Mouse (Mus musculus): ENCODE data around the gene Slc30a5. TPM values are rescaled to one million over a fixed set of nuclear protein-coding genes. Genes with fewer than 3 reads are reported as not detected.
A peak's percentile ranks its signal among the peaks of the same experiment; 100 is the strongest.

Gene Slc30a5
- polyA plus RNA-seq, 1 experiment: 20.9 TPM

DNA sequence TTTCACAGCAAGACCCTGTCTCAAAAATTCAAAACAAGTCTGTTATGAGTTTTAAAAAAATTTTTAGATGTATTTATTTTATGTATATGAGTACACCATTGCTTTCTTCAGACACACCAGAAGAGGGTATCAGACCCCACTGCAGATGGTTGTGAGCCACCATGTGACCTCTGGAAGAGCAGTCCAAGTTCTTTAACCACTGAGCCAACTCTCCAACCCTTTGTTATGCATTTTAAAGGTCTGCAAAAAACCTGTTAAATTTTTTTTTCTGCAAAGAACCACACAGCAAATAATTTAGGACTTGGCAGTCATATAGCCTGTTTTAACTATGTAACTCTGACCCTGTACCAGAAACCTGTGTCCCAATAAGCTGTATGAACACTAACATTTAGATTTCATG lies 58.5 kb downstream of the Slc30a5 start:
- H3K27me3 ChIP-seq (ENCODE audit: control insufficient read depth, insufficient read depth, insufficient read length): no peaks in the 10 kb centered on the region
- peak overlapping the region; percentile 89 for H3K4me2 ChIP-seq (ENCODE audit: low read depth)
- peaks cover 6% of the 10 kb centered on the region for H3K79me2 ChIP-seq (ENCODE audit: control insufficient read depth, insufficient read depth)
- peaks cover 7% of the 10 kb centered on the region for H3K36me3 ChIP-seq (ENCODE audit: control insufficient read depth, insufficient read depth)
- peak overlapping the region; percentile 67 for H3K4me3 ChIP-seq
- no peak for TF ChIP-seq MAX (IDR thresholded peaks at IDR 0.05; ENCODE audit: low read depth)
- no peak for TF ChIP-seq REST (IDR thresholded peaks at IDR 0.05; ENCODE audit: insufficient read depth, insufficient read length)
- no peak for TF ChIP-seq USF1 (IDR thresholded peaks at IDR 0.05; ENCODE audit: low read depth)
- TF ChIP-seq MYOG (IDR thresholded peaks at IDR 0.05; ENCODE audit: control insufficient read depth in 1 of 3, insufficient read depth in 1 of 3, insufficient read length in 2 of 3, low read depth in 2 of 3): no peak
- TF ChIP-seq TCF3 (IDR thresholded peaks at IDR 0.05; ENCODE audit: insufficient read length, low read depth): no peak
- TF ChIP-seq CEBPB (IDR thresholded peaks at IDR 0.05; ENCODE audit: insufficient read depth, poor library complexity, severe bottlenecking): no peak
- TF ChIP-seq MYOD1 (IDR thresholded peaks at IDR 0.05; ENCODE audit: control insufficient read depth in 1 of 3, insufficient read length in 2 of 3, low read depth in 2 of 3): no peak
- TF ChIP-seq TCF12 (IDR thresholded peaks at IDR 0.05; ENCODE audit: insufficient read depth, poor library complexity, severe bottlenecking): no peak
- no peak for TF ChIP-seq E2F4 (IDR thresholded peaks at IDR 0.05; ENCODE audit: insufficient read depth)
- no peak for TF ChIP-seq SRF (IDR thresholded peaks at IDR 0.05; ENCODE audit: control insufficient read depth, insufficient read length, low read depth)
- no peak for TF ChIP-seq POLR2AphosphoS2 (IDR thresholded peaks at IDR 0.05; ENCODE audit: insufficient read length, low read depth)
- no peak for TF ChIP-seq POLR2A (IDR thresholded peaks at IDR 0.05; ENCODE audit: insufficient read length, low read depth)
- H3ac ChIP-seq (ENCODE audit: control insufficient read depth, insufficient read length): peak overlapping the region; percentile 11

DNA sequence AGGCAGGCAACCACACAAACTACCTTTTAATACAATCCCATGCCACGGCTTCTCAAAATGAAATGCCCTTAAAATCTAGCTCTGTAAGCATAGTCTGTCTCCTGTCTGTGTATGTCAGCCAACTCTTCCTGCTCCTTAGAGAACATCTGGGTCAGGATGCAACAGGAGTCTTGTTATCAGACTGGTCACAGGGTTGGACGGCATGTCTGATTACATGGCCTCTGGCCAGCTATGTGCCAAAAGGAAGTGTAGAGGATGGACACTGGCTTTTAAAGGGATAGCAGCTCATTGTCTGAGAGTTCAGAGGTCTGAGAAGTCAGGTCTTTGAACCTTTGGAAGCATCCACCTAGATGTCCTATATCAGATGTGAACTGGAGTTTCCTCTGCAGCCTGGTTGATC lies 77.9 kb downstream of the Slc30a5 start:
- Histone ChIP-seq H3K27me3 (ENCODE audit: control insufficient read depth, insufficient read depth, insufficient read length) (no peaks in the 10 kb centered on the region), H3ac (ENCODE audit: control insufficient read depth, insufficient read length) (no peak overlapping the region), H3K79me2 (ENCODE audit: control insufficient read depth, insufficient read depth) (no peaks in the 10 kb centered on the region), H3K4me2 (ENCODE audit: low read depth) (no peak overlapping the region), H3K36me3 (ENCODE audit: control insufficient read depth, insufficient read depth) (no peaks in the 10 kb centered on the region), H3K4me3 (no peak overlapping the region)
- TF ChIP-seq MAX (IDR thresholded peaks at IDR 0.05; ENCODE audit: low read depth) (no peak), POLR2A (IDR thresholded peaks at IDR 0.05; ENCODE audit: insufficient read length, low read depth) (no peak)

DNA sequence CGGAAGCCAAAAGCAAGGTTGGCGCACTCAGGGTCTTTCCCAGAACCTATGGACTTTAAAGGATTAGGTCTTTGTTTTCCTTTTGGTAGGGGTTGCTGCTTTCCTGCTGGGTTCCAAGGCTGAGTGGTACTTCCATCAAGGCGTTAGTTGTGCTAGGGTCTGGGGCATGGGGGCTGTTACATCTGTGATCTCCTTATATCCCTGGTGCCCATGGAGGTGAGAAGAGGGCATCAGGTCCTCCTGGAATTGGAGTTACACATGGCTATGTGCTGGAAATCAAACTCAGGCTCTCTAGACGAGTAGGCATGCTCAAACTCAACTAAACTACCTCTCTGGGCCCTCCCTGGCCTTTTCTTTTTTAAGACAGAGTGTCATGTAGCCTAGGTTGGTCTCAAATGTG lies 79.0 kb downstream of the Slc30a5 start:
- no peak for TF ChIP-seq TCF12 (IDR thresholded peaks at IDR 0.05; ENCODE audit: insufficient read depth, poor library complexity, severe bottlenecking)
- TF ChIP-seq POLR2A (IDR thresholded peaks at IDR 0.05; ENCODE audit: insufficient read length, low read depth): no peak
- TF ChIP-seq TCF3 (IDR thresholded peaks at IDR 0.05; ENCODE audit: insufficient read length, low read depth): no peak
- no peak for TF ChIP-seq MYOD1 (IDR thresholded peaks at IDR 0.05; ENCODE audit: control insufficient read depth in 1 of 3, insufficient read length in 2 of 3, low read depth in 2 of 3)
- no peak for TF ChIP-seq MAX (IDR thresholded peaks at IDR 0.05; ENCODE audit: low read depth)
- TF ChIP-seq SRF (IDR thresholded peaks at IDR 0.05; ENCODE audit: control insufficient read depth, insufficient read length, low read depth): no peak
- no peak for TF ChIP-seq E2F4 (IDR thresholded peaks at IDR 0.05; ENCODE audit: insufficient read depth)
- TF ChIP-seq POLR2AphosphoS2 (IDR thresholded peaks at IDR 0.05; ENCODE audit: insufficient read length, low read depth): no peak
- no peak for TF ChIP-seq USF1 (IDR thresholded peaks at IDR 0.05; ENCODE audit: low read depth)
- TF ChIP-seq REST (IDR thresholded peaks at IDR 0.05; ENCODE audit: insufficient read depth, insufficient read length): no peak
- no peak for TF ChIP-seq MYOG (IDR thresholded peaks at IDR 0.05; ENCODE audit: control insufficient read depth in 1 of 3, insufficient read depth in 1 of 3, insufficient read length in 2 of 3, low read depth in 2 of 3)
- no peak for TF ChIP-seq CEBPB (IDR thresholded peaks at IDR 0.05; ENCODE audit: insufficient read depth, poor library complexity, severe bottlenecking)
- Histone ChIP-seq H3K79me2 (ENCODE audit: control insufficient read depth, insufficient read depth) (no peaks in the 10 kb centered on the region), H3K36me3 (ENCODE audit: control insufficient read depth, insufficient read depth) (no peaks in the 10 kb centered on the region), H3K27me3 (ENCODE audit: control insufficient read depth, insufficient read depth, insufficient read length) (no peaks in the 10 kb centered on the region), H3ac (ENCODE audit: control insufficient read depth, insufficient read length) (no peak overlapping the region), H3K4me2 (ENCODE audit: low read depth) (no peak overlapping the region), H3K4me3 (no peak overlapping the region)

DNA sequence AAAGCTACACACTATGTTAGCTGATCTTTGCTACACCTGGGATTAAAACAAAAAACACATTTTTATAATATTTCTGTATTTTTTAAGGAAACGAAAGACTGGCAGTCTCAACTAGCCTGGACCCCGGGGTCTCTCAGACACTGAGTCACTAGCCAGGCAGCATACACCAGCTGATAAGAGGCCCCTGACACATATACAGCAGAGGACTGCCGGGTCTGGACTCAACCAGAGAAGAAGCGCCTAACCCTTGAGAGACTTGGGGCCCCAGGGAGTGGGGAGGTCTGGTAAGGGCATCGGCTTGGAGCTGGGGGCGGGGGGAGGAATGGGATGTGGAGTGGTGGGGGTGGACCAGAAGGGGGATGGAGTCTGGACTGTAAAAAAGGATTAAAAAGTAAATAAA lies 80.2 kb downstream of the Slc30a5 start:
- TF ChIP-seq SRF (IDR thresholded peaks at IDR 0.05; ENCODE audit: control insufficient read depth, insufficient read length, low read depth) (no peak), POLR2AphosphoS2 (IDR thresholded peaks at IDR 0.05; ENCODE audit: insufficient read length, low read depth) (no peak), REST (IDR thresholded peaks at IDR 0.05; ENCODE audit: insufficient read depth, insufficient read length) (no peak), POLR2A (IDR thresholded peaks at IDR 0.05; ENCODE audit: insufficient read length, low read depth) (no peak), MAX (IDR thresholded peaks at IDR 0.05; ENCODE audit: low read depth) (no peak), USF1 (IDR thresholded peaks at IDR 0.05; ENCODE audit: low read depth) (no peak), CEBPB (IDR thresholded peaks at IDR 0.05; ENCODE audit: insufficient read depth, poor library complexity, severe bottlenecking) (no peak), MYOG (IDR thresholded peaks at IDR 0.05; ENCODE audit: control insufficient read depth in 1 of 3, insufficient read depth in 1 of 3, insufficient read length in 2 of 3, low read depth in 2 of 3) (no peak), TCF3 (IDR thresholded peaks at IDR 0.05; ENCODE audit: insufficient read length, low read depth) (no peak), MYOD1 (IDR thresholded peaks at IDR 0.05; ENCODE audit: control insufficient read depth in 1 of 3, insufficient read length in 2 of 3, low read depth in 2 of 3) (no peak), E2F4 (IDR thresholded peaks at IDR 0.05; ENCODE audit: insufficient read depth) (no peak), TCF12 (IDR thresholded peaks at IDR 0.05; ENCODE audit: insufficient read depth, poor library complexity, severe bottlenecking) (no peak)
- H3K27me3 ChIP-seq (ENCODE audit: control insufficient read depth, insufficient read depth, insufficient read length): no peaks in the 10 kb centered on the region
- no peak overlapping the region for H3ac ChIP-seq (ENCODE audit: control insufficient read depth, insufficient read length)
- H3K4me2 ChIP-seq (ENCODE audit: low read depth): no peak overlapping the region
- H3K36me3 ChIP-seq (ENCODE audit: control insufficient read depth, insufficient read depth): no peaks in the 10 kb centered on the region
- no peak overlapping the region for H3K4me3 ChIP-seq
- no peaks in the 10 kb centered on the region for H3K79me2 ChIP-seq (ENCODE audit: control insufficient read depth, insufficient read depth)

Other genes with a start within 250 kb of the Slc30a5 start
- gene Marveld2, start 216.5 kb downstream of the Slc30a5 start, polyA plus RNA-seq (2012; fragmentation: generic; extraction: Trizol): 0.07 TPM
- gene Ak6, start 182.4 kb downstream of the Slc30a5 start, polyA plus RNA-seq (2012; fragmentation: generic; extraction: Trizol): 115 TPM
- gene Rad17, start 182.4 kb downstream of the Slc30a5 start, polyA plus RNA-seq (2012; fragmentation: generic; extraction: Trizol): 5.9 TPM
- 5.3 TPM for gene Taf9, start 181.8 kb downstream of the Slc30a5 start, polyA plus RNA-seq (2012; fragmentation: generic; extraction: Trizol)
- gene Ccdc125, start 163.7 kb downstream of the Slc30a5 start, polyA plus RNA-seq (2012; fragmentation: generic; extraction: Trizol): 0.17 TPM
- gene Cdk7, start 102.5 kb downstream of the Slc30a5 start, polyA plus RNA-seq (2012; fragmentation: generic; extraction: Trizol): 23.6 TPM
- 126 TPM for gene Mrps36, start 88.8 kb downstream of the Slc30a5 start, polyA plus RNA-seq (2012; fragmentation: generic; extraction: Trizol)
- gene Cenph, start 57.5 kb downstream of the Slc30a5 start, polyA plus RNA-seq (2012; fragmentation: generic; extraction: Trizol): 3.0 TPM
- 45.4 TPM for gene Ccnb1, start 46.9 kb downstream of the Slc30a5 start, polyA plus RNA-seq (2012; fragmentation: generic; extraction: Trizol)

Measured in myocyte (in vitro differentiated cells).